Mouse (Mus musculus) telencephalon, adult 2 months (tissue): ENCODE data around the gene Ppfia1.

Experiments used
- DNase-seq: peaks from one replicate; pipeline ENCODE4 v3.0.0-alpha.2; 2011; ENCODE audit warnings: low read depth, low spot score

The Ppfia1 gene

DNA sequence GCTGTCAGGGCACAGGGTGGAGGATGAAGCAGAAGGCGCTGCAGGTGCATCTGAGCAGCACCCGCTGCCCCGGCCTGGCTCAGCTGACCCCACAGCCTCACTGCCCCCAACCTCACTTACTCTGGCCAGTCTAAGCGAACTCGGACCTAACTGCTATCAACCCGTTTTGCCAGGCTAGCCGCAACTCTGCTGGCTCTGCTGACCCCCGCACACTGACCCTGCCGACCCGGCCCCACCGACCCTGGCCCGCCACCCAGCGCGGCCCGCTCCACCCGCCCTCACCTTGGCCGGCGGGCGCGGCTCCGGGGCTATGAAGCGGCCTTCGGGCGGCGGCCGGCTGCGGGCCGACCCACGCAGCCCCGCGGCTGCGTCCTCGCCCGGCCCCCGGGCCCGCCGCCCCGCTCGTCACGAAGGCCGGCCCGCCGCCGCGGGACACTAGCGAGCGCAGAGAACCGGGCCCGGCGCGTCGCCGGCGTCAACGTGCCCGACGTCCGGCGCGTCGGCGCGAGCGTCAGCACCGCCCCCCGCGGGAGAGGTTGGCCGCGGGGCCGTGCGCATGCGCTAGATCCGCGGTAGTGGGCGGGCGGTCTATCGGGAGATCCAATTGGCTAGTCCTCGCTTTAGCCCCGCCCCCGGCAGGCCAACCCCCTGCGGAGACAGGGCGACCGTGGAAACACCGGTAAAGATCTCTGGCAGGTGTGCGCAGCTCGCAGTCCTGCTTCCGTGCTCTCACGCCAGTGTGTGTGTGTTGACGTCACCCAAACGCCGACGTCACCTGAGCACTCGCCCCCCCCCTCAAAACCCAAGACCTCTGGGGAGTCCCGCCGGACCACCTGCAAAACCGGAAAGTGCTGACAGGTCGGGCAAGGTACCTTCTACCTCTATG lies at the start of gene Ppfia1:
TSS of gene Ppfia1 (minus strand) at position 493 of the 886 bp plus-strand sequence.
- peak; percentile 85 for DNase-seq

DNA sequence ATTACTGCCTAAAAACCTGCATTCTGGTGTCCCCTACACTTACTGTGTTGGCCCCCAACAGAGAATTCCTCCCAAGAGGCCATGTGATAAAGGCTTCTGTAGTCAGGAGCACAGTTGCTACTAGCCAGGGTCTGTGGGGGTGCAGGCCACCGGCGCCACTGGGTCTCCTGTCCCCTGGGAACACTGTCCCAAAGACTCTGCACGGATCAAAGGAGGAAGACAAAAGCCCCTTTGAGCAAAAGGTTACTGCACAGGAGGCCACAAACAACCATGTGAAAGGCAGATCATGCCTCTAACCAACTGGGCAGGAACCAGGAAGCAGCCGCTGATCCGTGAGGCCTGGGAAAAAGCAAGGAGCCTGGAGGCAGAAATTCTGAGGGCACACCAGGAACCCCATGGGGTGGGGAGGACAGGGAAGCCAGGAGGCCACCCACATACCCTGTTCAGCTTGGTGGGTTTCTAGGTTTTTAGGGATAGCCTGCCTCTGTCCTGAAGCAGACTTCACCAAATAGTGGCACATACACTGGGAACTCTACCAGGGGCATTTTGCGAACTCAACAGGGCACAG lies 46.9 kb upstream of the Ppfia1 start:
- no peak for DNase-seq

DNA sequence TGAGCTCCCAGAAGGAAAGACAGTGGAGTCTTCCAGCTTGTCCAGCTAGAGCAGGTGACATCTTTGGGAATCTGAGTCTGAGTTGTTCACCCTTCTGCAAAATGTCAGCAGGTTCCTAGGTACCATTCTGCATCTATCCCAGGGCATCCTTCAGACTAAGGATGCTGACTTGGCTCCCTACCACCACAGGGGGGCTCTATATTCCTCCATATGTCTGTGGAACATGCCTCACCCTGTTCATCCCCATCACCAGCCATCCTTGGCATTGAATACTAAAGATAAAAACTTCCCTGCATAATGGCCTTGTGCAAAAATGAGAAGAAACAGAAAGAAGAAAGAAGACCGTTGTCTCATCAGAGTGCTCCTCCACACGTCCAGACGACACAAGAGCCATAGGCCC lies 36.0 kb upstream of the Ppfia1 start:
- DNase-seq = no peak

DNA sequence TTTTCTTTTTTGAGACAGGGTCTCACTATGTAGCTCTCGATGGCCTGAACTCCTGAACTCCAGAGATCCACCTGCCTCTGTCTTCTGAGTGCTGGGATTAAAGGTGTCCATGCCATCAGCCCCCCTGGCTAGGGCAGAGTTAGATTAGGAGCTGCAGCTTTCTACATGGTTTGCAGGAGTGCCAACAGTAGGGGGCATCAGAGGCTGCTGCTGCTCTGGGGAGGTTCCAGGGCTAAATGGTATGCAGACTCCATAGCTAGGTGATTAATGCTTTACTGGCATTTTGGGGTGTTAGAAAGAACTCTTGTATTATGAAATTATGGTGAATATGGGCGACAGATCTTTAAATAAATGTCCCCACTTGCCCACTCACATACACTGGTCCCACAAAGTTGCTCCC lies 33.8 kb upstream of the Ppfia1 start:
- DNase-seq = no peak

DNA sequence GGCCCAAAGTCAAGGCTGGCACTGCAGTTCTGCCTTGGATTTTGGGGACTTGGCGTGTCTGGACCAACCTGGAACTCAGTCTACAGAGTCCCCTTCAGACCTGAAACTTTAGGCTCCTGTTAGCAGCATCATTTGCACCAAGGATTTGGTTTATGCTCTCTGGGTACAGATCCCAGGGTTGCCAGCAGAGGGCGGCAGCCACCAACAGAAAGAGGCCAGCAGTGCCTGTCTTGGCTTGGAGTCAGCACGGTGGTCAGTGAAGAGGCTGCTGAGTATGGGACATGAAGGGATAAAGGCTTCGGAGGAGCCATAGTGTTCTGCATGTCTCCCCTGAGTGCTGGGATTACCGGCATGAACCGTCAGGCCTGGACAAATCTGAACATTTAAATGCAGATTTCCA lies 32.1 kb upstream of the Ppfia1 start:
- DNase-seq = no peak

DNA sequence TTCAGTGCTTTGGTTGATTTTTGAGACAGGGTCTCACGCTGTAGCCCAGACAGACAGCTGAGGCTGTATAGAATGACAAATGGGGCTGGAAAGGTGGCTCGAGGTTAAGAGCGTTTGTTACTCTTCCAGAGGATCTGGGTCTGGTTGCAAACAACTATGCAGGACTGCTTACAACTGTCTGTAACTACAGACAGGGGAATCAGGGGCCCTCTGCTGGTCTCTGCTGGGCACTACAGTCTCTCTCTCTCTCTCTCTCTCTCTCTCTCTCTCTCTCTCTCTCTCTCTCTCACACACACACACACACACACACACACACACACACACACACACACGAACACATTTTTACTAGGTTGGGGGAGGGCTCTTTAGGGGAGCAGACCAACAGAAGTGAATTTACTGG lies 30.1 kb upstream of the Ppfia1 start:
- DNase-seq = peak; percentile 46

DNA sequence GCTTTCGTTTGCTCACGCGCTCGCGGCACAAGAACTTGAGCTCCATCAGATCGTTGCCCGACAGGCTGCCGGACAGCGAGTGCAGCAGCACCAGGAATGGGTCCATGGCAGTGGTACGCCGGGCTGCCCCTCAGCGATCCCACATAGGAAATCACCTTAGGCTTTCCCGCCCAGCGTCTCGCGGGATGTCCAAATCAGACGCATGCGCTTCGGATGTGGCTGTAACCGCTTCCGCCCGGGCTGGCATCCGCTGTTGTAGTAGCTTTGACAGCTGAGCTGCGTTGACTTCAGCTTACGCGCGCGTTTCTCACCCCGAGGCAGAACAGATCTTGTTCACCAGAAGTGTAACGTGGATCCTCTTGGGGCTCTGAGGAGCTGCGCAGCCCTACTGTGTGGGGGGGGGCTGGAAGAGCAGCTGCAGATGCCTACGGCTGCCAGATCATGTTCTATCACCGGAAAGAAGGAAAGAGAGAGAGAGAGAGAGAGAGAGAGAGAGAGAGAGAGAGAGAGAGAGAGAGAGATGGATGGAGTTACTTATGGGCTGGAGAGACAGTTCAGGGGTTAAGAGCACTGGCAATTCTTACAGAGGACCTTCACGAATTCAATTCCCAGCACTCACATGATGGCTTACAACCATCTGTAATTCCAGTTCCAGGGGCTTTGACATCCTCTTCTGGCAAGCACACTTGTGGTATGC lies 28.9 kb upstream of the Ppfia1 start, which contains the start of gene Fadd:
TSS of gene Fadd (minus strand) at position 180 of the 697 bp plus-strand sequence.
- DNase-seq = peak; percentile 90

DNA sequence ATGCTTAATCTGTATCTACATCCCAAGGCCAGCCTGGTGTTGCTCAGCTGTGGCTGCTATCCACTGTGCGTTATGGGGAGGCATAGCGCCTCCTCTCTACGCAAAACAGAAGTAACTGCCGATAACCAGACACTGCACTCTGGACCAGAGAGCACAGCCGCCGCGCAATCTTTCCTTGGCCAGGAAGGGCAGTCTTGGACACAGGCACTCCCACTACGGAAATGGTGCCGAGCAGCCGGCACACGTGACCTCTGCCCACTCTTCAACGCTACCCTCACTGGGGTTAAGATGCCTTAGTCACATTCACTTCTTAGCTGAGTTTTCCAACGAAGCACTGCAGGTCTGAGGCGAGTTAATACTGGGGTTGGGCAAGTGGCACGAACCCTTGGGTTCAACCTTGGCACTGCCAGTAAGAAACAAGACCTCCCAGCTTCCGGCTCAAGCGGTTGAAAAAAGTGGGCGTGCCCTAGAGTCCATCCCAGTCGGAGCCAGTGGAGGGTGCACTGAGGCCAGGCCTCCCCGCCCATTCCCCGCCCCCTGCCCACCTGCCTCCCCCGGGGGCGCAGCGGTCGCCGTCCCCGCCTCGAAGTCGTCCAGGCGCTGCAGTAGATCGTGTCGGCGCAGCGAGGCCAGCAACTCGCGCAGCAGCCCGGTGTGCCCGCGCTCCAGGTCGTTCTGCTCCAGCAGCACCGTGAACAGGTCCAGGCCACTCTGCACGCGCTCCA lies 28.2 kb upstream of the Ppfia1 start:
- DNase-seq = peak; percentile 39

DNA sequence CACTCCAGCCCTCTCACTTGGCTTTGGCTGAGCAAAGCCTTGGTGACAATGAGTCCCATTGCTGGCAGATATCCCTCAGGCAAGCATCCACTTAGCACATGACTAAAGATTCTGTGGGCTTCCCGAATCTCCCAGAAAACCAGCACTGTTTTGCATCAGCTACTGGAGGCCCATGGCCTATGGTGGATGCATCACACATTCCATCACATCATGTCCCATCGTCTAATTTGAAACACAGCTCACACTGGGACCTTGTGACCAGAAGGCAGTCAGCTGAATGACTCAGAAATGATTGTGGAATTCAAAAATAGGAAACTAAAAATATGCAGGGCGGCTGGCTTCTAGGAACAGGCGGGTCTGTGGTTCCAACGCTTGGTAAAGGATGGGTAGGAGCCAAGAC lies 24.3 kb upstream of the Ppfia1 start:
- peak; percentile 44 for DNase-seq

DNA sequence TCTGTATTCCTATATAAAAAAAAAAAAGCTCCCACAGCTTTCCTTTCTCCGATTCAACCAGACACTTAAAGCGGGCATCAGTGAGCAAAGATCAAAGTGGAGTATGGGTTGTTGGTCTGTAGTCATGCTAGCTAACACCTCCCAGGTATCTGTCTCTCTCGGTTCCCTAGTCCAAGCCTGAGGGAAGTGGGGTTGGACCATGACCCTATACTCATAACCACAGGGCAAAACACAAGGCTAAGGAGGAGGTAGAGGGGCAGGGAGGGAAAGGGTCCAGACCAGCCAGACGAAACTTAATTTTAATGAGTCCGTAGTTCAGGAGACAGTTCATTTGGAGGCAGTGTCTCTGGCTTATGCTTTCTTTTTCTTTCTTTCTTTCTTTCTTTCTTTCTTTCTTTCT lies 18.7 kb upstream of the Ppfia1 start:
- no peak for DNase-seq

DNA sequence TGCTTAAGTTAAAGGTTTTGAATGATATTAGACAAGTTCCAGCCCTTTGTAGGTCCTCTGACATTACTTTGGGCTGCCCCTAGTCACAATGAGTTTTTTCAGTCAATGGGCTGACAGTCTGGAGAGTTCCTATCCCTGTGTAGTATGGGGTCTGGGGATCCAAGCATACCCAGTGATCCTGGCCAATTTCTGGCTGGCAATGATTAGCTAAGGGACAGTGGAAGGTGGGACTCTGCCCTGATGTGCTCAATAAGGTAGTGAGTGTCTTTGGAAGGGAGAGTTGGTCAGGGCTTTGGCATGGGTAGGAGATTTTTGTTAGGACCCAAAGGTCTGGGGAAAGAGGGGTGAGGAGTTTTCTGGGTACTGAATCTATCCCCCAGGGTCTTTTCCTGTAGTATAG lies 18.1 kb upstream of the Ppfia1 start:
- no peak for DNase-seq

DNA sequence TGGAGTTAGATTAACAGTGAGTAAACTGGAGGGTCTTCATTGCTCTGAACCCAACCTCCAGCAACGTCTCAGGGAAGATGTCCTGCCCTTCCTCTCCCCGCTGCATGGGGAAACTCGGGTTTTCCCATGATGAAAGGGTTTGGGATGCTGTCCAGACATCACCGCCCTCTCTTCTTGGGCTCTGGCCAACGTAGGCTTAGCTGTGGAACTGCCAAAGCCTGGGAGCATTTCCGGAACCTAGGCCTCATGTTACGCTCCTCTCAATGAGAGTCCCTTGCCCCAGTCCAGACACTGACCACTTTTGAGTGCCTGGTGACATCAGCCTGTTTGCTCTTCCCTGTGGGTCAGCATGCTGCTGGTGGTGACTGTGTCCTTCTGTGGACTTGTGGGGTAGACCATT lies 15.9 kb upstream of the Ppfia1 start:
- no peak for DNase-seq

DNA sequence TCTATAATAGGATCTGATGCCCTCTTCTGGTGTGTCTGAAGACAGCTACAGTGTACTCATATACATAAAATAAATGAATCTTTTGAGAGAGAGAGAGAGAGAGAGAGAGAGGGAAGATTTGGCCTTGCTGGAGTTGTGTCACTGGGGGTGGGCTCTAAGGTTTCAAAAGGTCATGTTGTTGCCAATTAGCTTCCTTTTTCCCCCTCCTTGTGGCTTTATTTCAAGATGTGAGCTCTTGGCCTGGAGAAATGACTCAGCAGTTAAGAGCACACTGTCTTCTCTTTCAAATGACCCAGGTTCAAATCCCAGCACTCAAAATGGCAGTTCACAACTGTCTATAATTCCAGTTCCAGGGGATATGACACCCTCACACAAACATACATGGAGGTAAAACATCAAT lies 14.6 kb upstream of the Ppfia1 start:
- no peak for DNase-seq

DNA sequence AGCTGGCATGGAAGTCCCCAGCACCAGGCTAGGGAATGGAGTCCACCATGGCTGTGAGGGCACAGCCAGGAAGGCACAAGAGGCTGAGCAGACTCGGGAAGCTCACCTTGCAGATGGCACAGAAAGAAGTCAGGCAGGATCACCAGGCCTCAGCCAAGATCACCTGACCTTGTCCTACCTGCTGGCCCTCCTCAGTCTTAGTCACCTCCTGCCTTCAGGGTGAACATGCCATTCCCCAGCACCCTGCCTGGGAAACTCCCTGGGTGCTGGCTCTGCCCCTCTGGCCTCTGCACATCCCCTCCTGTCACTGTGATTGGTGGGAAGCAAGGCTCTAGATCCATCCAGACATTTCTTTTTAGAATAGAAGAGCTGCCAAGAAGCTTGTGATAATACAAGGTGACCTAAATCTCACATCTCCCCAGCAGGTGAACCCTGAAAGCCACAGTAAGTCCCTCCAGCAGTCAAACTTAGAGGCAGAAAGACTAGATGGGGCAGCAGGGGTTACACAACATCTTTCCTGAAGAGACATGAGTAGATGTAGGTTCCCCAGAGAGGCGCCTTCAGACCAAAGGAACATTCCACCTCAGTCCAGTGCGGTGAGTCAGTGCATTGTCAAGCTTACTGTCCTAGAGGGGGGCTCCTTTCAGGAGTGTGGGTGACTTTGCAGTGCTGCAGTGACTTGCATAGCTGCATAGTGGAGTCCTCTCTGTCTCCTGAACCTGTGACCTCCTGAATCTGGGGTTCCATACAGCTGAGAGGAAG lies 13.6 kb upstream of the Ppfia1 start:
- DNase-seq = no peak

DNA sequence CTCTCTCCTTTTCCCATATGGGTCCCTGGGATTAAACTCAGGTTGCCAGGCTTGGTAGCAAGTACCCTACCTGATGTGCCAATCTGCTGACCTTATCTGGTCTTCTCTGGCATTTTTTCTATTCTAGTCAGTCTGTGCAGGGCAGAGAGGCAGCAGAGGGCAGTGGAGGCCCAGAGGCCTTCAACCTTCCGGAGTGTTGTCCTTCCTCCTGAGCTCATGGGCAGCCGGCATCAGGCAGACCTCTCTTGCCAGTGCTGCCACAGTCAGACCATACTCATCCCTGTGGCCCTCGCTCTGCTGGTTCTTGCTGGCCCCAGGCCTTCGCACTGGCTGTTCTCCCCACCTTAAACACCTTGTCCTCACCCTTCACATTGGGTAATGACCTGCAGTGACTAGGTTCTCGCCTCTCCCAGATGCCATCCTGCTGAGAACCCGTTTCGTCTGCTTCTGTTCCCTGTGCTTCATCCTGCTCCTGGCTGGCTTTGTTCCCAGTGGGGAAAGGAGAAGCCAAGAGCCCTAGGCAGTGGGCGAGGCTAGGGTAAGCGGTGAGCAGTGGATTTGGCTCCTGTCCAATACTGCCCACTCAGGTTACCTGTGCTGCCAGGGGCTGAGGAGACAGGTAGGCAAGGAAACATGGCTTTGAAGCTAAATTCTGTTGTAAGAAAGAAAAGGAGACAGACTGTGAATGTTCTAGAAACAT lies 10.1 kb upstream of the Ppfia1 start:
- no peak for DNase-seq

DNA sequence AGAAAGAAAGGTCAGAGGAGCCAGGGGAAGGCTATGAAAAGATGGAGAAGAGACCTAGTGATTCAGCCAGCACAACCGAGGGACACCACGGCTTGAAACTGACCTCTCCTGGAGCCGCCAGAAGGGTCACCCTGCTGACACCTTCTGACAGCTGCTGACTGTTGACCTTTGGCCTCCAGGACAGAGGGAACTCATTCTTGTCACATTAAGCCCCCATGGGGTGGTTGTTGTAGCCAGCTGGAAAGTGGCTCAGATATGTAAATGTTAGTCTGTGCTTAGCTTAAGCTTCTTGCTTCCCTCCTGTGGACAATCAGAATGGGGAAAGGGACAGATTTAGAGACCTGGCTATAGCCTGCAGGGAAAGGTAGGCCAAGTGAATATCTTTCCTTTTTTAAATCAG lies 8.5 kb upstream of the Ppfia1 start:
- DNase-seq = no peak

DNA sequence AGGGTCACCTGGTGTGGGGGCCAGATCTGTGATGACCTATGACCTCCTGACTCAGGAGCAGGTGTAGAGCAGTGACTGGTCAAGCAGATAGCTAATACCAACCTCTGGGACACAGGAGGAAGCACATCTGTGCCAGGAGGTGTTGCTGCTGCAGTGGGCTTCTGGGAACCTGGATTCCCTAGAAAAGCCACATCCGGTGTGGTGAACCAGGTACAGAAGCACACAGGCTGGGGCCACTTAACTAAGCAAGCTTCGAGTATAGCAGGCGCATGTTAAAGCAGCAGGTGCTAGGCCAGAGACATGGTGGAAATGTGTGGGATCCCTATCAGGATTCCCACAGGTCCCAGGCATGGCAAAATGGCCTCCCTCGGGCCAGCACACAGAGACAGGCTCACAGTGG lies 7.1 kb upstream of the Ppfia1 start:
- no peak for DNase-seq

DNA sequence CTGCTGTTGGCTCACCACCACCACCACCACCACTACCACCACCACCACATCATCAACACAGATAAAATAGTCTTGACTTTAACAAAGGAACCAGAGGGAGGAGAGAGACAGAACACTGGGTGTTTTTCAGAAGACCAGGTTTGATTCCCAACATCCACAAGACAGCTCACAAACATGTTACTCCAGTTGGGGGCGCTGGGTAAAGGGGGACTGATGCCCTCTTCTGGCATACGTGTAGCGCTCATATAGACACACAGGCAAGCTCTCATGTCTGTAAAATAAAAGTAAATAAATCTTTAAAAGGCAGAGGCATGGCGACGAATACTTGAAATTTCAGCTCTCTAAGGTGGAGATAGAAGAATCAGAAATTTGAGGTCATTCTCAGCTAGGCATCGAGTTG lies 5.0 kb upstream of the Ppfia1 start:
- DNase-seq = no peak

DNA sequence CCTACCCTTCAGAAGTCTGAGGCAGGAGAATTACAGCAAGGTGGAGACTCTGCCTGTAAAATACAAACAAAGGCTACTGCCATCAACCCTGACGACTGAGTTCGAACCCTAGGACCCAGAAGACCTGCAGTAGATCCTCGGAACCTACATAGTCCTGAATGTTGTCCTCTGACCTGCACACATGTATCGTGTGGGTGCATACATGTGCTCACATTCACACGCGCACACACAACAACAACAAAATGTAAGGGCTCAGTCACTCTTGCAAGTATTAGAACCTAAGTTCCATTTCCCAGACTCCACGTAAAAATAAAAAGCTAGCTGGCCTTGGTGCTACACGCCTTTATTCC lies 569 bp upstream of the Ppfia1 start:
- no peak for DNase-seq

DNA sequence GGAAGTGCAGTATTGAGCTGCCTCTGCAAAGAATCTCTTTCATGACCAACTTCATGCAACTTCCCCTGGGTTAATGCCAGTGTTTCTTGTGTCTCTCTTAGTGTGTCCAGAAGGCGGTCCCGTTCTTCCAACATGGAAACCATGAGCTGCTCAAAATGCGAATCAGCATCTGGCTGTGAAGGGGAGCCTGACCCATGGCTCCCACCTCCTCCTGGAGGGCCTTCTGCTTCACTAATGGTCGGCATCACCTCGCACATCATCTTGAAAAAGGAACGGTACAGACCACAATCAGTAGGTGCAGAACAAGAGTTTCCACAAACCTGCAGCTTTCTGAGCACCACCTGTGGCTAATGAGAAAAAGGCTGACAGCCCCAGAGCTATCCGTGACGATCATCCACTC lies 1.3 kb downstream of the Ppfia1 start:
- DNase-seq = no peak

DNA sequence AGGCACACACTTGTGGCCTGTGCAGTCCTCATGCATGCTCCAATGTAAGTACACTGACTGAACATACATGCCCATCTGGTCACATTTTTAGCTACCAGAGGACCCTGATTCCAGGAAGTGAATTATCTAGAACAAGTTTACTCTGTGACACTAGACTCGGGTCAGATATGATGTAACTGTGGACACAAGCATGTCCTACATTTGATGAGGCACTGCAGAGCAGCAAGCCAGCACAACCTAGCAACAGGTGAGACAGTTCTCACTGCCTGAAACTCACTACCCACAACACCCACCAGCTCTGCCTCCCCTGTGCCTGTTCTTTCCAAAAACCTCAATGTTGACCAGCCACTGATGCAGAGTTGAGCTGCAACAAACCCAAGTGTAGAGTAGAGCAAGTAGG lies 2.7 kb downstream of the Ppfia1 start:
- no peak for DNase-seq
